Mouse (Mus musculus) CH12.LX (cell line): ENCODE results near the gene Gm6588.

Experiments used
- CTCF ChIP-seq, 2 experiments: IDR thresholded peaks in 1 of 2; conservative IDR thresholded peaks in 1 of 2; 2 replicates each; pipeline ENCODE4 v1.5.1; 2011 to 2012; ENCODE audit warnings: low read depth in 2 of 2, low read length in 2 of 2, improper control_type of control experiment in 1 of 2, inconsistent platforms in 1 of 2, mild to moderate bottlenecking in 1 of 2, moderate library complexity in 1 of 2
- EP300 ChIP-seq: IDR thresholded peaks from 2 replicates; pipeline ENCODE4 v1.6.1; 2011; ENCODE audit warnings: low read length, improper control_type of control experiment
- GABPA ChIP-seq: IDR thresholded peaks from 2 replicates; pipeline ENCODE4 v1.6.1; 2012; ENCODE audit warnings: low read depth, low read length, improper control_type of control experiment, inconsistent platforms; ENCODE audit not compliant: insufficient replicate concordance
- KAT2A ChIP-seq: IDR thresholded peaks from 2 replicates; pipeline ENCODE4 v1.6.1; 2012; ENCODE audit warnings: low read length, improper control_type of control experiment, inconsistent platforms; ENCODE audit not compliant: insufficient replicate concordance
- MYC ChIP-seq: IDR thresholded peaks from 2 replicates; pipeline ENCODE4 v1.6.1; 2011; ENCODE audit warnings: low read depth, mild to moderate bottlenecking, improper control_type of control experiment, low read length
- NRF1 ChIP-seq: IDR thresholded peaks from 2 replicates; pipeline ENCODE4 v1.6.1; 2014; ENCODE audit warnings: low read depth, mild to moderate bottlenecking, inconsistent platforms, low read length, improper control_type of control experiment, moderate library complexity
- POLR2A ChIP-seq: IDR thresholded peaks from 2 replicates; pipeline ENCODE4 v1.6.1; 2011; ENCODE audit warnings: low read depth, mild to moderate bottlenecking, improper control_type of control experiment, low read length
- SMC3 ChIP-seq: IDR thresholded peaks from 2 replicates; pipeline ENCODE4 v1.6.1; 2011; ENCODE audit warnings: low read depth, low read length, improper control_type of control experiment
- USF1 ChIP-seq: IDR thresholded peaks from 2 replicates; pipeline ENCODE4 v1.6.1; 2014; ENCODE audit warnings: low read depth, mild to moderate bottlenecking, inconsistent platforms, low read length, improper control_type of control experiment
- ZC3H11A ChIP-seq: IDR thresholded peaks from 2 replicates; pipeline ENCODE4 v1.6.1; 2012; ENCODE audit warnings: low read depth, mild to moderate bottlenecking, inconsistent platforms, low read length, improper control_type of control experiment
- ZMIZ1 ChIP-seq: IDR thresholded peaks from 2 replicates; pipeline ENCODE4 v1.6.1; 2012; ENCODE audit warnings: low read depth, mild to moderate bottlenecking, inconsistent platforms, low read length, improper control_type of control experiment
- ZNF384 ChIP-seq: IDR thresholded peaks from 2 replicates; pipeline ENCODE4 v1.6.1; 2012; ENCODE audit warnings: low read depth, low read length, improper control_type of control experiment, inconsistent platforms

- no peak for TF ChIP-seq MYC
- no peak for TF ChIP-seq POLR2A
- no peak for TF ChIP-seq GABPA
- TF ChIP-seq KAT2A: no peak
- no peak for TF ChIP-seq CTCF (conservative IDR thresholded peaks at IDR 0.05 in 1 of 2, IDR thresholded peaks at IDR 0.05 in 1 of 2; ENCODE audit: low read depth in 2 of 2, low read length in 2 of 2)
- no peak for TF ChIP-seq EP300
- no peak for TF ChIP-seq ZMIZ1
- no peak for TF ChIP-seq NRF1
- TF ChIP-seq ZNF384: no peak
- TF ChIP-seq SMC3: no peak
- TF ChIP-seq USF1: no peak
- no peak for TF ChIP-seq ZC3H11A
Measured at GRCm38 (mm10) chr5:112491489-112491888, 42.3 kb downstream of the Gm6588 start.
